Comparison of ENCODE assay signal across 9 mouse cellular contexts in the genomic region with DNA sequence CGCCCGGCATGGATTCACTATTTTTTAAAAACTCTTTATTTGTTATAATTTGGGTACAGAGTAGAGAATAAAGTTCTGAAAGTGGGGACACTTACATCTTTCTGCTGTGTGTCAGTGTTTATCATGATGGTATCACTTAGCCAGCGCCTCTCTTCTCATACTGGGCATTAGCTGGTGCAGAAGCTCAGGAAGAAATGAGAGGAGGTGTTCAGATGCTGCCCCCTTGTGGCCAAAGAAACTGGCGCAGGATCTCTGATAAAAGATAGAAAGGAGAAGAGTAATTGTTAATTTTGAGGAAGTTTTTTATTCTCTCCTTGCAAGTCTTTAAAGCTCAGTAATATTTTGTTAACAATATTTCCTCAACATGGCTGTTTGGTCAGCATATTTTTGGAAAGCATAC. TPM values are rescaled to one million over a fixed set of nuclear protein-coding genes. Genes with fewer than 3 reads are reported as not detected.
DNase-seq lines count a peak whose midpoint lies in the region; ATAC-seq and TF ChIP-seq lines count a peak whose summit lies in the region.
"Had no signal": no experiment of that assay in that cellular context is flagged by ENCODE, and none has a peak within 500 bp of the region (broad histone marks: within the 10 kb centered on the region; RNA-seq: fewer than 3 reads in every experiment).

No protein-coding gene starts in this region.

- H3K4me3 ChIP-seq in gastrocnemius, adult 2 months = no peak overlapping the region

- no peak overlapping the region for H3K27ac ChIP-seq in gastrocnemius, adult 2 months
- H3K27ac ChIP-seq: macrophage had no signal

- DNase-seq in gastrocnemius, adult 2 months = peak; percentile 31
- no peak for DNase-seq in gastrocnemius, postnatal 25 days
- peak; percentile 74 for DNase-seq in R1 (ENCODE audit: low read depth, low spot score)
- DNase-seq in cerebellum, postnatal 10 days = peak; percentile 84 to 87
- DNase-seq in gastrocnemius, postnatal 4 days (ENCODE audit: low spot score in 2 of 2) = peak; percentile 18 to 27
- DNase-seq in layer of hippocampus, postnatal 10 days (ENCODE audit: low spot score in 2 of 2) = peak; percentile 72 to 77
- DNase-seq in right cerebral cortex, postnatal 36 days (ENCODE audit: low spot score in 2 of 2) = peak; percentile 17 to 36

- ATAC-seq in megakaryocyte, adult 5-6 weeks (ENCODE audit: poor library complexity, severe bottlenecking) = peak; percentile 75

- peak; percentile 59 for TF ChIP-seq CTCF in gastrocnemius, adult 2 months (IDR thresholded peaks at IDR 0.05)

- intact Hi-C loops in gastrocnemius, adult 2 months (cut with DNase I) = no loop called here

RNA-seq across cellular contexts. Expression of gene 2310057J18Rik, which starts 31.0 kb away (rescaled TPM):
- not detected for total RNA-seq in gastrocnemius, adult 2 months (2021)
- not detected for total RNA-seq in gastrocnemius, postnatal 25 days (2021)
- total RNA-seq in gastrocnemius, postnatal 4 days (2021) = not detected
- total RNA-seq in layer of hippocampus, postnatal 10 days (2021) = not detected
- total RNA-seq in megakaryocyte, adult 5-6 weeks (2015) = not detected in 2 replicates
- total RNA-seq in megakaryocyte, adult 5-6 weeks (2017) = not detected in 2 replicates
